Mouse (Mus musculus): ENCODE data around the gene Msrb2.

Gene Msrb2

GRCm38 (mm10) chr2:19371390-19372158, at the start of gene Msrb2:
Gene Msrb2 (plus strand): TSS chr2:19371440.
- DNase-seq: peak; percentile 82

GRCm38 (mm10) chr2:19322448-19322847, 48.8 kb upstream of the Msrb2 start:
- no peak for DNase-seq

GRCm38 (mm10) chr2:19326376-19326775, 44.9 kb upstream of the Msrb2 start:
- DNase-seq: no peak

GRCm38 (mm10) chr2:19327811-19328210, 43.4 kb upstream of the Msrb2 start:
- no peak for DNase-seq

- no peak for DNase-seq
Measured at GRCm38 (mm10) chr2:19343901-19344635, 27.2 kb upstream of the Msrb2 start.

GRCm38 (mm10) chr2:19344636-19345413, 26.4 kb upstream of the Msrb2 start:
- DNase-seq: peak; percentile 91

GRCm38 (mm10) chr2:19345414-19345964, 25.8 kb upstream of the Msrb2 start:
- no peak for DNase-seq

- no peak for DNase-seq
Measured at GRCm38 (mm10) chr2:19348454-19348853, 22.8 kb upstream of the Msrb2 start.

- no peak for DNase-seq
Measured at GRCm38 (mm10) chr2:19350167-19350566, 21.1 kb upstream of the Msrb2 start.

GRCm38 (mm10) chr2:19351615-19352253, 19.5 kb upstream of the Msrb2 start:
- DNase-seq: no peak

GRCm38 (mm10) chr2:19353158-19353557, 18.1 kb upstream of the Msrb2 start:
- DNase-seq: no peak

GRCm38 (mm10) chr2:19362880-19363279, 8.4 kb upstream of the Msrb2 start:
- DNase-seq: no peak

- peak; percentile 37 for DNase-seq
Measured at GRCm38 (mm10) chr2:19366426-19366825, 4.8 kb upstream of the Msrb2 start.

- DNase-seq: no peak
Measured at GRCm38 (mm10) chr2:19367114-19367513, 4.1 kb upstream of the Msrb2 start.

- peak; percentile 27 for DNase-seq
Measured at GRCm38 (mm10) chr2:19373695-19374094, 2.5 kb downstream of the Msrb2 start.

- DNase-seq: no peak
Measured at GRCm38 (mm10) chr2:19380446-19380950, 9.3 kb downstream of the Msrb2 start.

- no peak for DNase-seq
Measured at GRCm38 (mm10) chr2:19380986-19381385, 9.7 kb downstream of the Msrb2 start.

GRCm38 (mm10) chr2:19382206-19382605, 11.0 kb downstream of the Msrb2 start:
- DNase-seq: no peak

GRCm38 (mm10) chr2:19383006-19383405, 11.8 kb downstream of the Msrb2 start:
- DNase-seq: no peak

- no peak for DNase-seq
Measured at GRCm38 (mm10) chr2:19385772-19386171, 14.5 kb downstream of the Msrb2 start.

- no peak for DNase-seq
Measured at GRCm38 (mm10) chr2:19388329-19389103, 17.3 kb downstream of the Msrb2 start.
